8 mouse cellular contexts compared by ENCODE assay signal in the genomic region with DNA sequence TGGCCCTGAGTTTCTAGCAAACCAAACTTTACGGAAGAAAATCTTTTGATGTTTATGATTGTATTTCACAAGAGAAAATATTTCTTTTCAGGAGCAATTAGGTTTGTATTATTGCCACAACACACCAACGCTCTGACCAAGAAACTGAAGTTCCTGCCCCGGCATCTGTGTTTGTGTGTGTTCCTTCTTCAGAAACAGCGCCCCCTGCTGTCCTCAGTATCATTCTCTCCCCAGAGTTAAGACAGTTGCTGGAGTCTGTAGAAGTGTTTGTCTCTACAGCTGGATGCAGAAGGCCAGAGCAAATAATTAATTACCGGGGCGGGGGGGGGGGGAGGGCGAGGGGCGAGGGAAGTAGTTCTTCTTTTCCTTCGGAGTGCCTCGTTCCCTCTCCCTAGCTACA. TPM values are rescaled to one million over a fixed set of nuclear protein-coding genes. Genes with fewer than 3 reads are reported as not detected.
A peak's percentile ranks its signal among the peaks of the same experiment; 100 is the strongest.
DNase-seq lines count a peak whose midpoint lies in the region; ATAC-seq and TF ChIP-seq lines count a peak whose summit lies in the region.

No protein-coding gene starts in this region.

- no peak overlapping the region for H3K4me3 ChIP-seq in heart, embryonic 12.5 days
- no peak overlapping the region for H3K4me3 ChIP-seq in heart, embryonic 10.5 days
- no peak overlapping the region for H3K4me3 ChIP-seq in forebrain, embryonic 14.5 days (ENCODE audit: low read depth, low read length)
- H3K4me3 ChIP-seq in limb, embryonic 13.5 days = no peak overlapping the region
- H3K4me3 ChIP-seq in thymus, adult 2 months (ENCODE audit: control insufficient read depth, insufficient read depth, low read length) = no peak overlapping the region

- H3K4me1 ChIP-seq in heart, embryonic 12.5 days (replicated peaks) = peaks cover 11% of the 10 kb centered on the region; the same call in 1 of the 2 replicates
- H3K4me1 ChIP-seq in heart, embryonic 10.5 days = peaks cover 17% of the 10 kb centered on the region
- peaks cover 7% of the 10 kb centered on the region; the same call in 1 of the 2 replicates for H3K4me1 ChIP-seq in forebrain, embryonic 14.5 days (ENCODE audit: control insufficient read depth, insufficient read depth, low read length)
- peaks cover 19% of the 10 kb centered on the region for H3K4me1 ChIP-seq in limb, embryonic 13.5 days
- H3K4me1 ChIP-seq in thymus, adult 2 months (replicated peaks; ENCODE audit: control insufficient read depth, insufficient read depth, low read length) = no peaks in the 10 kb centered on the region; the same call in 1 of the 2 replicates

- peak overlapping the region; percentile 96; the same call in 1 of the 2 replicates for H3K4me2 ChIP-seq in heart, embryonic 12.5 days
- H3K4me2 ChIP-seq in forebrain, embryonic 14.5 days (ENCODE audit: low read length) = no peak overlapping the region
- H3K4me2 ChIP-seq in limb, embryonic 13.5 days (replicated peaks) = peak overlapping the region; percentile 96; the same call in 1 of the 2 replicates

- H3K27me3 ChIP-seq in heart, embryonic 12.5 days (replicated peaks) = peaks cover 37% of the 10 kb centered on the region
- peaks cover 45% of the 10 kb centered on the region for H3K27me3 ChIP-seq in heart, embryonic 10.5 days (ENCODE audit: insufficient read depth, poor library complexity, severe bottlenecking)
- H3K27me3 ChIP-seq in forebrain, embryonic 14.5 days (replicated peaks; ENCODE audit: control insufficient read depth, insufficient read depth, low read length) = peaks cover 26% of the 10 kb centered on the region
- peaks cover 47% of the 10 kb centered on the region for H3K27me3 ChIP-seq in limb, embryonic 13.5 days
- H3K27me3 ChIP-seq in thymus, adult 2 months (ENCODE audit: control insufficient read depth, insufficient read depth, low read length) = peaks cover 14% of the 10 kb centered on the region

- 30% methylated on average over 6 of the region's 10 CpGs for WGBS in heart, embryonic 12.5 days
- WGBS in heart, embryonic 10.5 days = 33% methylated on average over 8 of the region's 10 CpGs
- WGBS in forebrain, embryonic 14.5 days = 15% methylated on average over 10 of the region's 10 CpGs
- WGBS in limb, embryonic 13.5 days = 32% methylated on average over 6 of the region's 10 CpGs
- 15% methylated on average over 8 of the region's 10 CpGs for WGBS in thymus, adult 2 months

- DNase-seq in heart, embryonic 10.5 days (ENCODE audit: low spot score) = no peak
- DNase-seq in brain, embryonic 14.5 days (ENCODE audit: low read depth) = peak; percentile 91
- peak; percentile 81 for DNase-seq in forebrain, embryonic 14.5 days (ENCODE audit: low spot score)
- DNase-seq in kidney, adult 8-10 months = peak; percentile 40 to 79
- peak; percentile 75 for DNase-seq in neural tube, embryonic 10.5 days (ENCODE audit: extremely low spot score, low spot score)
- peak; percentile 49 for DNase-seq in thymus, adult 2 months

- H3K9me3 ChIP-seq in heart, embryonic 12.5 days (replicated peaks) = no peaks in the 10 kb centered on the region
- no peaks in the 10 kb centered on the region for H3K9me3 ChIP-seq in heart, embryonic 10.5 days
- H3K9me3 ChIP-seq in forebrain, embryonic 14.5 days (replicated peaks; ENCODE audit: control insufficient read depth, low read length) = no peaks in the 10 kb centered on the region
- no peaks in the 10 kb centered on the region for H3K9me3 ChIP-seq in limb, embryonic 13.5 days

- no peak for TF ChIP-seq POLR2A in brain, embryonic 14.5 days (IDR thresholded peaks at IDR 0.05; ENCODE audit: borderline replicate concordance, extremely low read depth, insufficient read depth, insufficient read length, poor library complexity, severe bottlenecking)
- TF ChIP-seq POLR2A in thymus, adult 2 months (IDR thresholded peaks at IDR 0.05; ENCODE audit: control insufficient read depth, extremely low read depth, insufficient read depth, low read length, poor library complexity) = no peak

- ATAC-seq in heart, embryonic 12.5 days (ENCODE audit: insufficient number of reproducible peaks, low FRiP score) = no peak
- peak; percentile 61; the same call in 1 of the 2 replicates for ATAC-seq in forebrain, embryonic 14.5 days
- 0 out of 2 replicates have a peak, but pooled peaks have one; percentile 55 for ATAC-seq in limb, embryonic 13.5 days (ENCODE audit: low FRiP score, low read depth)

- TF ChIP-seq CTCF in brain, embryonic 14.5 days (IDR thresholded peaks at IDR 0.05; ENCODE audit: borderline replicate concordance, extremely low read depth, insufficient read depth, insufficient read length) = peak; percentile 82
- TF ChIP-seq CTCF in thymus, adult 2 months (IDR thresholded peaks at IDR 0.05; ENCODE audit: borderline replicate concordance, control insufficient read depth, extremely low read depth, insufficient read depth, low read length, poor library complexity) = no peak

- H3K27ac ChIP-seq in heart, embryonic 12.5 days (ENCODE audit: poor library complexity, severe bottlenecking) = no peak overlapping the region
- no peak overlapping the region for H3K27ac ChIP-seq in heart, embryonic 10.5 days
- no peak overlapping the region for H3K27ac ChIP-seq in forebrain, embryonic 14.5 days (ENCODE audit: low read depth, low read length)
- H3K27ac ChIP-seq in limb, embryonic 13.5 days = no peak overlapping the region
- H3K27ac ChIP-seq in thymus, adult 2 months (ENCODE audit: control insufficient read depth, insufficient read depth, low read length) = no peak overlapping the region

- H3K36me3 ChIP-seq in heart, embryonic 12.5 days = no peaks in the 10 kb centered on the region
- H3K36me3 ChIP-seq in heart, embryonic 10.5 days = no peaks in the 10 kb centered on the region
- H3K36me3 ChIP-seq in forebrain, embryonic 14.5 days (ENCODE audit: control insufficient read depth, insufficient read depth, low read length) = no peaks in the 10 kb centered on the region
- no peaks in the 10 kb centered on the region for H3K36me3 ChIP-seq in limb, embryonic 13.5 days
- H3K36me3 ChIP-seq in thymus, adult 2 months (ENCODE audit: control insufficient read depth, insufficient read depth, low read length) = no peaks in the 10 kb centered on the region

- H3K9ac ChIP-seq in heart, embryonic 12.5 days = no peak overlapping the region
- no peak overlapping the region for H3K9ac ChIP-seq in forebrain, embryonic 14.5 days (ENCODE audit: low read length)
- H3K9ac ChIP-seq in limb, embryonic 13.5 days = no peak overlapping the region

RNA-seq across cellular contexts. Expression of a gene that starts 1.0 kb away (rescaled TPM):
- 0.06 and 0.12 TPM in 2 replicates for polyA plus RNA-seq in heart, embryonic 12.5 days (2016; fragmentation: Nextera tagmentation; extraction: Ambion mirVana)
- 0.09 TPM in 1 of 2 replicates, not detected in the other for polyA plus RNA-seq in heart, embryonic 10.5 days (2016; fragmentation: Nextera tagmentation; extraction: Ambion mirVana)
- 1.0 and 1.4 TPM in 2 replicates for polyA plus RNA-seq in brain, embryonic 14.5 days (2012; rRNA removed)
- polyA plus RNA-seq in forebrain, embryonic 14.5 days (2014; fragmentation: Nextera tagmentation; extraction: Ambion mirVana) = 0.80 and 1.0 TPM in 2 replicates
- polyA plus RNA-seq in limb, embryonic 13.5 days (2015; fragmentation: Nextera tagmentation; extraction: Ambion mirVana) = 3.3 and 3.7 TPM in 2 replicates
- 1.2 TPM in 2 replicates for polyA plus RNA-seq in thymus, adult 2 months (2012; rRNA removed)
